Mouse (Mus musculus) limb, embryonic 13.5 days (tissue): ENCODE data around the gene Fam133b. TPM values are rescaled to one million over a fixed set of nuclear protein-coding genes. Genes with fewer than 3 reads are reported as not detected.

Experiments
- polyA plus RNA-seq: library from polyadenylated mRNA; unstranded; fragments of >200 nt; fragmentation: Nextera tagmentation; extraction: Ambion mirVana; gene quantifications from 2 replicates; pipeline ENCODE4 v1.2.1, GENCODE M21; 2015

Gene Fam133b
- polyA plus RNA-seq, 1 experiment from 2014 or later: 34.1 TPM

Other genes with a start within 250 kb of the Fam133b start
- 24.5 and 27.7 TPM in 2 replicates for gene Cdk6, start 202.3 kb upstream of the Fam133b start, polyA plus RNA-seq
- gene 1700109H08Rik, start 27.7 kb downstream of the Fam133b start, polyA plus RNA-seq: 3.1 and 4.3 TPM in 2 replicates
- 22.0 and 22.7 TPM in 2 replicates for gene Pex1, start 52.2 kb downstream of the Fam133b start, polyA plus RNA-seq
- 14.2 and 17.4 TPM in 2 replicates for gene Rbm48, start 52.8 kb downstream of the Fam133b start, polyA plus RNA-seq
- not detected in 2 replicates for gene Tmbim7, start 107.3 kb downstream of the Fam133b start, polyA plus RNA-seq
- gene Gatad1, start 113.4 kb downstream of the Fam133b start, polyA plus RNA-seq: 60.8 and 63.3 TPM in 2 replicates